Mouse (Mus musculus) telencephalon, adult 2 months (tissue): ENCODE measurements at regions not wholly inside any gene's neighbourhood (a gene's known extent, or its start where the extent isn't known, plus 50 kb on each side); places are given as distances from the start of the nearest gene placed in this dataset.

Experiments used
- DNase-seq: peaks from one replicate; pipeline ENCODE4 v3.0.0-alpha.2; 2011; ENCODE audit warnings: low read depth, low spot score

DNA sequence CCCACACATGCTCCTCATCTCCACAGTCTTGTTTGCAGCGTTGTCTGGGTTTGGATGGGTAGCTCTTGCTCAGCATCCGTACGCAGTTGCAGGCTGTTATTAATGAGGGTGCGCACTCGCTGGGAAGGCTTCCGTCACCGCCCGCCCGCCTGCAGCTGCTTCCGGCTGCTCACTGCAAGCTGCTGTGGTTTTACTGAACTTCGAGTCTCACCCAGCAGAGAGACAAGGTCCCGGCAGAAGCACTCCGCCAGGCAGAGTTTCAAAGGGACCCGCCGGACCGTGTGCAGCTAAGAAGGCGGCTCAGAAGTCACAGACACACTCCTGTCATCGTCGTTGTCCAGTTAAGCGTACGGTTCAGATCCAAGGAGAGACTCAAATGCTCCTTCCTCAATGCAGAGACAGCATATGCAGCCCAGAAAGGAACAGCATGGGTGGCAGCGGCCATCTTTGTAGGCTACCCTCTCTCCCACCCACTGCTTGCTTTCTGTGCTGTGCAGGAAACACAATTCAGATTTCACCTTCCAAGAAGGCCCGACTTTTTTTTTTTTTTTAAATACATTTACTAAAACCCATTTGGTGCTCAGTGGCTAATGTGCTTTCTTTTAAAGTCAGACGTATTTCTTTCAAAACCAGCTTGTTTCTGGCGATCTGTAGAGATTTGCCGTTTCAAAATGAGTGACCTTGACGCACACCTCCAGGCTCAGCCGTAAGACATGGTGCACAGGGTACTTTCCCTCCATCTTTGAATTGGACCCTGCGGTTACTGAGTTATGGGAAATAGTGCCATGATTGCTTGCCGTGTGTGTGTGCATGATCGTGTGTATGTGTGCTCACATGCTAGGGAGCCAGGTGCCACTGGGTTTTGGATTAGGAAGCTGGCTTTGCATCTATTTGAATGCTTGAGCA lies 169.2 kb upstream of the Map3k1 start:
- no peak for DNase-seq

DNA sequence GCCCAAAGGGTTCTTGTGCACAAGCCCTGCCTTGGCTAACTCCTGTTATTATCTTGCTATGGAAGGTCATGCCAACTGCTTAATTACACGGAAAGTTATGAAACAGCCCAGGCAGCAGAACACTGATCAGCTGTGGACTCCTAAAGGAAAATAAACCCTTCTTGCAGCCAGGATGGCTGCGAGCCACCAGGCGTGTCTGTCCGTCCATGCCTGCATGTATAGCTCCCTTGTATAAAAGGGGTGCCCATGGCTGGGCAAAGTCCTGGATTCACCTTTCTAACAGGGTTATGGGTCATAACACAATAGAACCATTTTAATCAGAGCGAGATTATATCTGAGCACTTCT lies 169.9 kb upstream of the Map3k1 start:
- DNase-seq = no peak

DNA sequence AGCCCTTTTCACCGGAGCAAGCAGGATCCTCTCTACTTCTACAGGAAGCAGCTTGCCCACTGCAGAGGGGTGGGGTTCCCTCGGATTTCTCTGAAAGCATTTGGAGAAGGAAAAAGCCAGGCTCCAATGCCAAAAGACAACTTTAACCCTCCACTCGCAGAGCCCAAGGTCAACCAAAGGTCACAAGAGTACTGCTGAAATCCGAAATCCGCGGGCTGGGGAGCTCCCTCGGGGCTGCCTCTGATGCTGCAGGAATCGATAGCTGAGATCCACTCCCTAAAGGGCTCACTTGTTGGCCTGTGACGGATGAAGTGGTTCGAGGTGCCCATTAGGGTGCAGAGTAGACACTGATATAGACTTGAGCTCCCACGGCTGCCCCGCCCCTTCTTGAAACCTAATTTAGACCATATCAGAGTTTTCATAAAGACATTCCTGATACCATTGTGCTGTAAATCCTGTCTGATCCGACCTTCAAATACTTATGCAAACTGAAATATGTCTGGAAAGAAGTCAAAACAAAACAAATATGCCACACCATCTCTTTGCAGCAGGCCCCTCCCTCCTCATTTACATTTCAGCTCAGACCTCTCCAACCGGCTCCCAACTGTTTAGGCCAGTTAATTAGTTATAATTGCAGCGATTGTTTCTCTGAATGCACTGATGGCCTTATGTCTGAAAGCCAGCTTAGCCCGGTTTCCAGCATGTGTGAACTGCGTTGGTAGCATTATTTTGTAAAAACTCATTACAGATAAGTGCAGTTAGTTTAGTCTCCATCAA lies 170.8 kb upstream of the Map3k1 start:
- DNase-seq = no peak

DNA sequence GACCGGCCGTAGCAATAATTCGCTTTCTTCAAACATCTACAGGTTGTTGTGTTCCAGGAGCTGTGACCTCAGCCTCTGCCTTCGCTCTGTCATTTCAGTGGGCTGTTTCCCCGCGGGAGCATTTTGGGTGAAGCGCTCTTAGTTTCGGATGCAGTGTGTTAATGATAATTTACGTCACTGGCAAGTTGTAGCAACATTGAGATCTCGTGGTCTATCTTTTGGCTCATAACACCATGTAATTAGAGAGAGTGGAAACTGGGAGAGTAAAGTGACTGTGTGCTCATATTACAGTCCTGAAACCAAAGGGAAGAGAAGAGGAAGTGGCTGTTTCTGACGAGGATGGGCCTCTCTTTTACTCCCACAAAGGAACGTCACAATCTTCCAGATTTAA lies 171.4 kb upstream of the Map3k1 start:
- no peak for DNase-seq

DNA sequence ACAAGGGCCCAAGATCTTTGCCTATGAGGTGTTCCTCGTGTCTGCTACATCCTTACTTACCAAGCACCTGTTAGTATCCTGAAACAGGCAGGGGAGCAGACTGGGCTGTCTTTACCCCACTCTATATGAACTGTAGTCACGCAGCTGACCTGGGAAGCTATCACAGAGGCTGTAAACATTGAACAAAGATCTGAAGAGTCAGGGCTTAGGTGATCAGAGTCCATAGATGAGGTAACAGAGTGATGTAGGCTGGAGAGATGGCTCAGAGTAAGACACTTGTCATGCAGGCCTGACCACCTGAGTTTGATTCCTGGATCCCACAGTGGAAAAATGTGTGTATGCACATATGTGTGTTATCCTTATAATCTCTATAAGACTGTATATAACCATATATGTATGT lies 172.3 kb upstream of the Map3k1 start:
- no peak for DNase-seq

DNA sequence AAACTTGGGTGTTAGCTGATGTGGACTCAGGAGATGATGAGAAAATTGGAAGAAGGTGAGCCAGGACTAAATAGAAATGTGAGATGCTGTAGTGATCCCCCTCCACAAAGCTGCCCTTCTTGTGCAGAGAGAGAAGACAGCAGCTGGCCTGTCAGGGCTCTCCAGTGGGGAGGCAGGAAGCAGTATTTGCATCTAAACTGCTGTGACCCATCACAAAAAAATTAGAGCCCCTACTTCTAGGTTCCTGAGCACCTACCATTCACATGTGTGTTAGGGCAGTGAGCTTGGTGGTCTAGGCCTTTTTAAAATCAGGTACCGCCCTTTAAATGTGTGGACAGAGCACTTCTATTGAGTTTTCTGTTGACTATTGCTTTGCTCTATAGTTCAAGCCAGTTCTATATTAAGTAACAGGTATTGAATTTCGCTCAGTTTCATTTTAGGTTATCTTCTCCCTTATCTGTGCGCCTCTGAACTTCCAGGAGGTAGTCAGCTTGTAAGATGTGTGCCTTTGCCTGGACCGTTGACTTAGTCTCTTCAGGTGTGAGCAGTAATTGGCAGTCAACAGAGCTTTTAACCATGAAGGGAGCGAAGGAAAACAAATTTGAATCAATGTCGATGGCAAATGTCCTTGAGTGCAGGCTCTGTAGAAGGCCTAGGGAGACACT lies 174.1 kb upstream of the Map3k1 start:
- no peak for DNase-seq

DNA sequence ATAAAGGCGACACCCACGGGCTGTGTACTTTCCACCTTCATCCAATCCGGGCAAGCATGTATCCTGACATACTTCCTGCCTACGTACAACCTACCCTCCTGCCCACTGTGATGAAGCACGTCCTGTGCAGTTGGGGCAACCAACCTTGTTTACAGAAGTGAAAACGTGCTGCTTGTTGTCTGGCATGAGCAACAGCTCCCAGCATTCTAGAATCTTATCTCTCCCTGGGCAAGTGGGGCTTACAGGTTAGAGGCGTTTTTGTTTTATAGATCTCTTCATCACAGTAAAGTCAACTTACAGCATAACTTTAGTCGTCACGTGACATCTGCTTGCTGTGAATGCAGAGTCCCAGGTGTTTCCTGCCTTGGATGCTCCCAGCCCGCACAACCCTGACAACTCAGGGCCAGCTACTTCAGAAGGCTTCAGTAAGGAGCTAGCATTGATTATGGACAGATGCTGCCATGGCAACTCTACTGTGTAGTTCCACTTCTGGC lies 175.3 kb upstream of the Map3k1 start:
- DNase-seq = no peak

DNA sequence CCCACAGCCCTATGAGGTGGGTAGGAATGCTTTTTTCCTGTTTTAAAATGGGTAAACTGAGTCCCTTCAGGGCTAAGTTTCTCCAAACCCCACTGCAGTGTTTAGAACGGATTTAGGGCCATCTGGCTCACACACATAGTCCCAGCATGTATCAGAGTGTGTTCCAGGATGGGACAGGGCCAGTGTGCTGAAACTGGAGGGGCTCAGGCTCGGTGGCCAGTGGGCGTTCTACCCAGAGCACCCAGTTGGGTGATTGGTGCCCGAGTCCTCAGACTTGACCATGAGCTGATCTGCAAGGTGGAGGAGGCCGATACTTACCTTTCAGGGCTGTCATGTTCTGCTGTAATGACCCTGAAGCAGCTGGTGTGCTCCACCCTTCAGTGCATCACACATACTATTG lies 176.6 kb upstream of the Map3k1 start:
- no peak for DNase-seq

DNA sequence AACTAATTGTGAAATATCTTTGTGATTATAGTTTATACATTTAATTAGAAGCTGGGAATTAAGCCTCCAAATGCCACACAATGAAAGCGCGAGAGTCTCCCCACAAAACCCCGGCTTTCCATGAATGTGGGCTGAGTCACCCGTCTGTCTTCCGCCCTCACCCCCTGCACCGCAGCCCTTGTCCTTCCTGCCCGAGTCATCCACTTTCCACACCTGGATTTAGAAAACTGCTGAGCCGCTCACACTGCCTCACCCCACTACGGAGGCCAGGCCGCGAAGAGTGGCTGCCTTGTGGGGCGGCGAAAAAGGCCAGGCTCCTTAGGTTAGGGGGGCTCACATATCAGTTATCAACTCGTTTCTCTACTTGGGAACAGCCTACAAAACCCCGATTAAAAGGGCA lies 177.9 kb upstream of the Map3k1 start:
- DNase-seq = no peak

DNA sequence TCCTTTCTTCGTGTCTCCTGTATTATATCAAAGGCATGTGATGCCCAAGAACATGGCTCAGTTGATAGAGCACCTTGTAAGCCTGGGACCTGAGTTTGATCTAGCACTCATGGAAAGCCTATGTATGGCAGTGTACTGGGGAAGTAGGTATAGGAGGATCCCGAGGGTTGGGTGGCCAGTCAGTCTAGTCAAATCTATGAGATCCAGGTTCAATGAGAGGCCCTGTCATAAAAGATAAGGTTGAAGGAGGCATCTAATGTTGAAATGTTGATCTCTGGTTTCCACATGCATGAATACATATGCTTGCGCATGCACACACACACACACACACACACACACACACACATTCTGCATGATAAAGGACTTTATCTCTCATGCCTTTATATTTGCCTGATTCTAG lies 178.6 kb upstream of the Map3k1 start:
- no peak for DNase-seq

DNA sequence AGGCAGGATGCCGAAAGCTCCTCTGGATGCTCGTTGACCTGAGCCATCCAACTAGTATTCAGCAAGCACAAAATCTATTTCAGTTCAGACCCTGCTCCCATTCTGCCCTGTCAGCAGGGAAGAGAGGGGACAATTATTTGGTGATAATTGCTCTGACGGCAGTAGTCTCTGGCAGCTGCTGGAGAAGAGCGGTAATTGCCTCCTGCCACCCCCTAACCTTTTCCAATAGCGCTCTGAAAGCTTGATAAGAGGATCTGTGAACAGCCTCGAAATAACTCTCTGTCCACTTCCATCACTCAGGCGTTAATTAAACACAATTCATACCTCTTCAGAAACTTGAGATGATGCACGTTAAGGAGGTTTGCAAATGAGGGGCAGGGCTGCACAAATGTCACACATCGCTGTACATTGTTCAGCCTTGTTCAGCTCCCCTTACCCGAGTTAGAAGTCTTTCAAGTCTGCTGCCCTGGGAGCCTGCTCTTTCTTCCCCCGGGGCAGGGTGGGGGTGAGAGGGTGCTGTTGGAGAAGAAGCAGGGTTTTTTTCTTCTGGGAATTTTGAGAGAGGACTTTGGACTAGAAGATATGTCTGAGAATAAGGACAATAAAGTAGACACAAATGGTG lies 182.2 kb upstream of the Map3k1 start:
- no peak for DNase-seq

DNA sequence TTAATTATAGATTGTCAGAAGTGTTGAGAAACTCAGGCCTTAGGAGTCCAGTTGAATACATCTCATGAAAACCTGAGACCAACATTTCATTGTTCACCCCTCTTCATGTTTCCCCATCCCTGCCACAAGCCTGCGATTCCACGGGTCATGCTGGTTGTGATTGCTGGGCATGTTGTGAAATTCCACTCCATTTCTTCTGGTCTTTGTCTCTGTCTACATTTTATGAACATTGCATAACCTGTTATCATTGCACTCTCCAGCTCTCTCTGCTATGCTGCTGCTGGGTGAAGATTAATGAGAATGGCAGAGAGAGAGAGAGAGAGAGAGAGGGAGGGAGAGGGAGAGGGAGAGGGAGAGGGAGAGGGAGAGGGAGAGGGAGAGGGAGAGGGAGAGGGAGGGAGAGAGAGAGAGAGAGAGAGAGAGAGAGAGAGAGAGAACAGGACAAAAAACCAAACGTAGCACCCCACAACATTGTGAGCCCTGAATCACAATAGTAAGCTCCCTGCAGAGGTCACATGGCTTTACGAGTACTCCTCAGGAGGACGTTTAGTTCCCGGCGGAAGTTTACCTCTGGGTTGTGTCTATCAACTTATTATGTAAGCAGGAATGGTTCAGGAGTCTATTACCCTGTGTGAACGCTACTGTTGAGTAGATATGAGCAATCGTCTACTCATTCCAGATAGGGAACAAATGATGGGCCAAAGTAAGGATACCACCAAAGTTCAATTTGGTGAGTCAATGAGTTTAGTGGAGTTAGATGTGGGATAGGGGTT lies 183.5 kb upstream of the Map3k1 start:
- no peak for DNase-seq

DNA sequence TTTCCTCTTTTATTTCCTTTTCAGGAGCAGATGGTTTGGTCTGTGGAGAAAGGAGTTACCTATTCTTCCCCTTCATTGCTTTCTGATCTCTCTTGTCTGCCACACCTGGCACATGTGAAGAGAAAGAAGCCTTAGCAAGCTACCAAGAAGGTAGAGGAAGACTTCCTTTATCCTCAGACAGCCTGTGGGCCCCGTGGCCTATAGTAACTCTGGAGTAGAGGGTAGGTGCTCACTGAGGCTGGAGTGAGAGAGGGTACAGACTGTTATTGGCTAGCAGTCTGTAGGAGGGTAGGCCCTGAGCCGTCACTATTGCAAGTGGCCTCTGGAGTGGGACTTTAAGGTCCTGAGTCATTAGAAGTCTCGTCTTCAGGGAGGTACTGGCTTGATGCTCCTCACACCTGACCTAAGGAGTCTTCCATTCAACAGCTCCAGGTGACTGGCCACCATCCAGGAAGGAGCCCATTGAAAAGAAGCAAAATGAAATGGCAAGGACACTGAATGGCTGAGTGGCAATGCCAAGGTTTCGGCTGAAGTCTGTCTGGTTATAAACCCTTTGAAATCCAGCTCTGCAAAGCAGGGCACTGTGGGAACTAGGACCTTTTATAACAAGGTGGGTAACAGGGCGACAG lies 186.2 kb upstream of the Map3k1 start:
- DNase-seq = no peak

DNA sequence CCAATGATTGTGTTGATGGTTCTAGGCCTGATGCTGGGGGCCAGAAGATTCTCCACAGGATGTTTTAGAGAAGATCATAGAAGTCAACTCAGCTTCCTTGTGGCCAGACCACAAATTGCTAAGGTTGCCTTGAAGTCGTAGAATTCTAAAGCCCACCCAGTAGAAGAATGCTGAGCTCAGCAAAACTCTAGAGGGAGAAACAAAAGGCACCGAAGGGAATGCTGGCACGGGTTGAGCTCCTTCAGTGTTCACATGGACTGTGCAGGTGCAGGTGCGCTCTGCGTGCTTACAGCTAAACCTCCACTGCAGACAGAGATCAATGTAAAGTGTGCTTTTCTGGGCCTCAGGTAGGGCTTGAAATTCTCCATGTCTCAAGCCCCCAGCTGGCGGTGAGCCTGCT lies 186.9 kb upstream of the Map3k1 start:
- no peak for DNase-seq

DNA sequence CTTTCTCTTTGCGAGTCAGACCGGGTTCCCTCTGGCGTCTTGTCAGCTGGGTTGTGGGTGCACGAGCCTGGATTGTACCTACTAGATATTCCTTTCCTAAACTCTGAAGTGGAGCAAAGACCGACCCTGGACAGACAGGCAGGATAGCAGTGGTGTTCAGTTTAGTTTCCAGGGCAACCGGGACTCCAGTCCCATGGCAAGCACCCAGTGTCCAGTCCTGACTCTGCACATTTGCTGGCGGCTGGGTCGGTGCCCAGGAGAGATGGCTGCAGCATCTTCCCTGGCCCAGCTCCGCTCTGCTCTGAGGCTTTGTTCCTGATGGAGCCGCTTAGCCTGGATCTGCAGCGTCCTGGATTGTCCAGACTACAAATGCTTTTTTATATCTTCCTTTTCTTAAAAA lies 188.1 kb upstream of the Map3k1 start:
- DNase-seq = no peak

DNA sequence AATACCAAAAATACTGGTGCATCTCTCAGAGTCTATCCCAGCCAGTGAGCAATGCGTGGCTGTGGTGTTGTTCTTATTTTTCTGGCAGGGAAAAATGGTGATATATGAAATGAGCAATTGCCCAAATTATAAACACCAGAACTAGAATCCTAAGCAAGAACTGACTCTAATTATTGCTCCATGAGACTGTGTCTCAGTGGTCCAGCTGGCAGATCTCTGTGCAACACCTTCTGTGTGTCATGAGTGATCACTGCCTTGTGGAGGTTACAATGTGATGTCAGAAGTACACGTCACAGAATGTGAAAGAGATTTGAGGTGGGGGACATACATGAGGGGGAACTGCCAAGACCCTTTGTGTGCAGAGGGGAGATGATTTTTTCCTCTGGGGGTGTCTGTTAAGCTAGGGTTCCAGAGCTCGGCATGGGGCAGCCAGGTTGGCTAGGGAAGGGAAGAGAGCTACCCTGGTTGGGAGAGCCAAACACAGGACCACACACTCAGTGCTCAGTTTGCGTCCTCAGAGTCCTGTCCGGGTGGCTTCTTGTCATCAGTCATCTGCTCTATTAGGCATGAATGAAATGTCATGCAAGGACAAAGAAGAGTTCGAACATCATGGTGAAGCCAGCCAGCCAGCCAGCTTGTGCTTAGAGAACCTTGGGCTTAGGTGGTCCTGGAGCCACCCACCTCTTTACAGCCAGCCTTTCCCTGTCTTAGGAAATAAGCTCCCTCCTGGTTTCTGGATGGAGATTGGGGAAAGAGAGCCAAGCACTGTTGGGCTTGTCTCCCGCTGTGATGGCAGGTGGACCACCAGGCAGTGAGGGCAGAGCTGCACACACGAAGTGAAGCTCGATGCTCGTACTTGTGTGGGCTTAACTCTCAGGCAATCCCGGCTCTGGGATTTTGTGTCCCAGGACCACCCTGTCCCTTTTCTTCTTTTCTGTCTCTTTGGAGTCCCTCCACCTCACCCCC lies 189.5 kb upstream of the Map3k1 start:
- DNase-seq = no peak

DNA sequence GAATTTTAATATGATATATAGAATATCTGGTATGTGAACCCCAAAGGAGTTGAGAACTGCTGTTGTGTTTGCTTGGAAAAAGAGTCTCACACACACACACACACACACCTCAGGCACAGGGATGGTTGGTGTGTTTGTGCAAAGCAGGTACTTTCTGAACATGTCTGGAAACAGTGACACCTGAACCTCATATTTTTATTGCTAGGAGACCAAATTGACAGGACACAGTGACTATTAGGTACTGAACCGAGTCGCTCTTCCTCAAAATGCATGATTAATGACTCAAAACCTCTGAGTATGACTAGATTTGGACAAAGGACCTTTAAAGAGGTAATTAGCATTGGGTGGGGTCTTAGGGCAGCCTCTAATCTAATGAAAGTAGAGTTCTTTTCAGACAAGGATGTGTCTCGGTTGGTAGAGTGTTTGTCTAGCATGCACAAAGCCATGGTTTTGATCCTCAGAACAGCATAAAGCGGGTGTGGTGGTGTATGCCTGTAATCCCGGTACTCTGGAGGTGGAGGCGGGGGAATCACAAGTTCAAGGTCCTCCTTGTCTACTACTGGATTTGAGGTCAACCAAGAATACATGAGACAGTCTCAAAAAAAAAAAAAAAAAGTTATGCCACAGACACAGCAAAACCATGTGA lies 191.0 kb upstream of the Map3k1 start:
- DNase-seq = no peak

DNA sequence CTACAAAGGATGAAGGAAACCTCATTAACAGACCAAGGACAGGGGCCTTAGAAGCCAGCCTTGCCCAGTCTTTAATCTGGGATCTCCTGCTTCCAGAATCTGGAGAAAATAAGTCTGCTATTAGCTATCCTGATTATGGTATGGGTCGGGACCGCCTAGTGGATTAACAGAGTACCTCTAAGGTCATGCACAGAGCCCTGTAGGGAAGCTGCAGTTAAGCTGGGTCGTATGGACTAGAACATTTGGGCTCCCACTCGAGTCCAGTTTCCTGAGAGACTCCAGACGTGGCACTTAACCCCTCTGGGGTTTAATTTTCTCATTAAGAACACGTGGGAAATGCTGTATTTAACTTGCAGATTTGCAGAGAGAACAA lies 191.5 kb upstream of the Map3k1 start:
- DNase-seq = no peak

DNA sequence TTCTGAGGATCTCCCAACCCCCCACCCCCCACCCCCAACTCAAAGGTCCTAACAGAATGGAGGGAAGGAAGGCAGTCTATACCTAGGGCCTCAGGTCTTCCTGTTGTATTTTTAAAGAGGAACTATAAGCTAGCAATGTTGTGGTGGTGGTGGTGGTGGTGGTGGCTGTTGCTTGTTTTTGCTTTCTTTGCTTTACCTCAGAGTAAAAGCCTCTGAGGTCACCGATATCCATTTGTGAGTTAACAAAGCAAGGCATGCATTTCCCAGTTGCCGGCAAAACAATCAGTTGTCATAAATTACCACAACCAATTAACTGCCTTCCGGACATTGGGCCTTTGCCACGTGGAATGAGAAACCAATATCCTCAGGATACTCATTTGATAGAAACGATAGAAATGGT lies 191.9 kb upstream of the Map3k1 start:
- no peak for DNase-seq
